12 mouse cellular contexts compared by ENCODE assay signal in genomic region chr8:84193566-84193965, GRCm38 (mm10). TPM values are rescaled to one million over a fixed set of nuclear protein-coding genes. Genes with fewer than 3 reads are reported as not detected.
DNase-seq lines count a peak whose midpoint lies in the region; ATAC-seq and TF ChIP-seq lines count a peak whose summit lies in the region.
"Had no signal": no experiment of that assay in that cellular context is flagged by ENCODE, and none has a peak within 500 bp of the region (broad histone marks: within the 10 kb centered on the region; RNA-seq: fewer than 3 reads in every experiment).

No protein-coding gene starts in this region.

- no peak for TF ChIP-seq POLR2A in testis, adult 2 months (IDR thresholded peaks at IDR 0.05; ENCODE audit: control insufficient read depth, low read depth, low read length)

- no peak for TF ChIP-seq EP300 in heart, postnatal 0 days (IDR thresholded peaks at IDR 0.05; ENCODE audit: low read depth)

- H3K27ac ChIP-seq in heart, postnatal 0 days (ENCODE audit: low read depth) = peak overlapping the region; percentile 93
- H3K27ac ChIP-seq in testis, adult 2 months (ENCODE audit: control insufficient read depth, insufficient read depth, low read depth, low read length) = no peak overlapping the region
- H3K27ac ChIP-seq in embryonic facial prominence, embryonic 13.5 days = peak overlapping the region; percentile 80
- H3K27ac ChIP-seq: neural tube, embryonic 13.5 days had no signal

- no peaks in the 10 kb centered on the region for H3K36me3 ChIP-seq in heart, postnatal 0 days (replicated peaks; ENCODE audit: control insufficient read depth, insufficient read depth, low read length)
- H3K36me3 ChIP-seq in testis, adult 2 months (ENCODE audit: control insufficient read depth, insufficient read depth, low read length) = no peaks in the 10 kb centered on the region
- no peaks in the 10 kb centered on the region for H3K36me3 ChIP-seq in embryonic facial prominence, embryonic 13.5 days
- H3K36me3 ChIP-seq: heart, embryonic 12.5 days; neural tube, embryonic 13.5 days had no signal

- TF ChIP-seq CTCF in heart, postnatal 0 days (IDR thresholded peaks at IDR 0.05; ENCODE audit: low read depth) = peak; percentile 30; the same call in 1 of the 2 replicates
- peak; percentile 25; the same call in 1 of the 2 replicates for TF ChIP-seq CTCF in testis, adult 2 months (IDR thresholded peaks at IDR 0.05; ENCODE audit: control insufficient read depth, insufficient read depth, insufficient replicate concordance, low read depth, low read length)

- H3K9me3 ChIP-seq in heart, postnatal 0 days (replicated peaks; ENCODE audit: control insufficient read depth, low read length) = no peaks in the 10 kb centered on the region
- no peaks in the 10 kb centered on the region for H3K9me3 ChIP-seq in embryonic facial prominence, embryonic 13.5 days
- H3K9me3 ChIP-seq: heart, embryonic 12.5 days; neural tube, embryonic 13.5 days had no signal

- no peak for DNase-seq in heart, postnatal 0 days (ENCODE audit: low spot score)
- DNase-seq in heart, postnatal 4 days = no peak
- DNase-seq in testis, postnatal 14 days (ENCODE audit: low spot score) = no peak
- DNase-seq in retina, embryonic 14.5 days (ENCODE audit: low spot score) = no peak
- no peak for DNase-seq in ovary, postnatal 36 days (ENCODE audit: low spot score)
- DNase-seq in cerebellum, adult 18-20 months = no peak
- DNase-seq: kidney, adult 9 months had no signal

- no peak overlapping the region for H3K4me2 ChIP-seq in heart, postnatal 0 days (ENCODE audit: low read depth, low read length)
- no peak overlapping the region for H3K4me2 ChIP-seq in embryonic facial prominence, embryonic 13.5 days

- ATAC-seq in heart, postnatal 0 days (ENCODE audit: insufficient read depth, low read depth) = no peak
- no peak for ATAC-seq in embryonic facial prominence, embryonic 13.5 days (ENCODE audit: insufficient number of reproducible peaks, insufficient read depth, low FRiP score, low TSS enrichment, low read depth)

- no peak overlapping the region for H3K4me3 ChIP-seq in heart, postnatal 0 days (ENCODE audit: low read depth, low read length)
- H3K4me3 ChIP-seq in testis, adult 2 months (ENCODE audit: control insufficient read depth, low read depth, low read length) = peak overlapping the region; percentile 85
- no peak overlapping the region for H3K4me3 ChIP-seq in embryonic facial prominence, embryonic 13.5 days
- H3K4me3 ChIP-seq: neural tube, embryonic 13.5 days had no signal

- H3K27me3 ChIP-seq in heart, postnatal 0 days (ENCODE audit: control insufficient read depth, insufficient read depth, low read length) = no peaks in the 10 kb centered on the region
- no peaks in the 10 kb centered on the region for H3K27me3 ChIP-seq in testis, adult 2 months (ENCODE audit: control insufficient read depth, insufficient read depth, low read length)
- no peaks in the 10 kb centered on the region for H3K27me3 ChIP-seq in embryonic facial prominence, embryonic 13.5 days
- H3K27me3 ChIP-seq: heart, embryonic 12.5 days; neural tube, embryonic 13.5 days had no signal

- 89% methylated on average over 5 of the region's 5 CpGs for WGBS in heart, postnatal 0 days
- 72% methylated on average over 5 of the region's 5 CpGs for WGBS in embryonic facial prominence, embryonic 13.5 days

- H3K4me1 ChIP-seq in heart, postnatal 0 days (ENCODE audit: control insufficient read depth, insufficient read depth) = peaks cover 19% of the 10 kb centered on the region
- H3K4me1 ChIP-seq in testis, adult 2 months (ENCODE audit: control insufficient read depth, insufficient read depth, low read length) = peaks cover 25% of the 10 kb centered on the region
- peaks cover 38% of the 10 kb centered on the region for H3K4me1 ChIP-seq in embryonic facial prominence, embryonic 13.5 days

- H3K9ac ChIP-seq in heart, postnatal 0 days (replicated peaks; ENCODE audit: low read depth, low read length) = no peak overlapping the region
- H3K9ac ChIP-seq in embryonic facial prominence, embryonic 13.5 days = no peak overlapping the region
- H3K9ac ChIP-seq: heart, embryonic 12.5 days; neural tube, embryonic 13.5 days had no signal

RNA-seq across cellular contexts. Expression of gene Nanos3, which starts 8.5 kb away (rescaled TPM):
- 1.4 TPM in 1 of 2 replicates, not detected in the other for total RNA-seq in heart, postnatal 0 days (2014; rRNA removed; ENCODE audit: low replicate concordance)
- 4.6 and 6.0 TPM in 2 replicates for polyA plus RNA-seq in heart, postnatal 0 days (2015; fragmentation: Nextera tagmentation; extraction: Ambion mirVana)
- 1 to 10 TPM; 3.6 to 4.3 TPM for total RNA-seq in heart, postnatal 4 days (2021)
- polyA plus RNA-seq in testis, adult 2 months (2012; rRNA removed) = 1.6 and 2.4 TPM in 2 replicates
- polyA plus RNA-seq in embryonic facial prominence, embryonic 13.5 days (2015; fragmentation: Nextera tagmentation; extraction: Ambion mirVana) = 2.9 and 5.2 TPM in 2 replicates
- polyA plus RNA-seq: liver, embryonic 16.5 days had no signal

RNA-seq across cellular contexts. Expression of gene Zswim4, which starts 43.3 kb away (rescaled TPM):
- total RNA-seq in heart, postnatal 0 days (2014; rRNA removed; ENCODE audit: low replicate concordance) = 23.8 and 31.4 TPM in 2 replicates
- 4.6 and 5.8 TPM in 2 replicates for polyA plus RNA-seq in heart, postnatal 0 days (2015; fragmentation: Nextera tagmentation; extraction: Ambion mirVana)
- 10 to 100 TPM; 12.8 to 13.8 TPM for total RNA-seq in heart, postnatal 4 days (2021)
- polyA plus RNA-seq in testis, adult 2 months (2012; rRNA removed) = 16.9 and 17.4 TPM in 2 replicates
- 19.6 and 22.6 TPM in 2 replicates for polyA plus RNA-seq in embryonic facial prominence, embryonic 13.5 days (2015; fragmentation: Nextera tagmentation; extraction: Ambion mirVana)

RNA-seq across cellular contexts. Expression of gene 4930432K21Rik, which starts 45.7 kb away (rescaled TPM):
- 0.43 TPM in 1 of 2 replicates, not detected in the other for total RNA-seq in heart, postnatal 0 days (2014; rRNA removed; ENCODE audit: low replicate concordance)
- 0.34 and 0.48 TPM in 2 replicates for polyA plus RNA-seq in heart, postnatal 0 days (2015; fragmentation: Nextera tagmentation; extraction: Ambion mirVana)
- total RNA-seq in heart, postnatal 4 days (2021) = under 1 TPM; 0.38 to 0.60 TPM
- polyA plus RNA-seq in testis, adult 2 months (2012; rRNA removed) = 57.2 and 65.0 TPM in 2 replicates
- polyA plus RNA-seq in embryonic facial prominence, embryonic 13.5 days (2015; fragmentation: Nextera tagmentation; extraction: Ambion mirVana) = 1.4 and 1.8 TPM in 2 replicates

RNA-seq across cellular contexts. Expression of gene Cc2d1a, which starts 45.8 kb away (rescaled TPM):
- total RNA-seq in heart, postnatal 0 days (2014; rRNA removed; ENCODE audit: low replicate concordance) = 13.1 and 17.1 TPM in 2 replicates
- 8.4 and 10.2 TPM in 2 replicates for polyA plus RNA-seq in heart, postnatal 0 days (2015; fragmentation: Nextera tagmentation; extraction: Ambion mirVana)
- total RNA-seq in heart, postnatal 4 days (2021) = 10 to 100 TPM; 12.6 to 15.6 TPM
- 30.9 and 38.6 TPM in 2 replicates for polyA plus RNA-seq in testis, adult 2 months (2012; rRNA removed)
- 28.2 and 30.7 TPM in 2 replicates for polyA plus RNA-seq in embryonic facial prominence, embryonic 13.5 days (2015; fragmentation: Nextera tagmentation; extraction: Ambion mirVana)

RNA-seq across cellular contexts. Expression of gene D8Ertd738e, which starts 56.0 kb away (rescaled TPM):
- total RNA-seq in heart, postnatal 0 days (2014; rRNA removed; ENCODE audit: low replicate concordance) = 90.3 and 93.2 TPM in 2 replicates
- 382 and 414 TPM in 2 replicates for polyA plus RNA-seq in heart, postnatal 0 days (2015; fragmentation: Nextera tagmentation; extraction: Ambion mirVana)
- total RNA-seq in heart, postnatal 4 days (2021) = 100 to 1,000 TPM; 218 to 233 TPM
- 104 and 116 TPM in 2 replicates for polyA plus RNA-seq in testis, adult 2 months (2012; rRNA removed)
- 318 and 344 TPM in 2 replicates for polyA plus RNA-seq in embryonic facial prominence, embryonic 13.5 days (2015; fragmentation: Nextera tagmentation; extraction: Ambion mirVana)

Comparison
In these comparisons a context has a peak if more than half of its experiments do, and no peak if none do; other contexts are left out.
1. RNA of gene 4930432K21Rik, which starts 45.7 kb away (polyA plus RNA-seq): 57.2 to 65.0 TPM in testis, adult 2 months; 1.4 to 1.8 TPM in embryonic facial prominence, embryonic 13.5 days and 0.34 to 0.48 TPM in heart, postnatal 0 days; every median in the first group is over 10 times any median in the second.